Mouse (Mus musculus) CH12.LX (cell line): Measurements from ENCODE around the gene Rtp4.

Source experiments
- CHD2 ChIP-seq: IDR thresholded peaks from 2 replicates; pipeline ENCODE4 v1.6.1; 2011; ENCODE audit warnings: low read length, improper control_type of control experiment
- ELF1 ChIP-seq: IDR thresholded peaks from 2 replicates; pipeline ENCODE4 v1.6.1; 2014; ENCODE audit warnings: low read depth, mild to moderate bottlenecking, inconsistent platforms, low read length, improper control_type of control experiment
- POLR2A ChIP-seq: IDR thresholded peaks from 2 replicates; pipeline ENCODE4 v1.6.1; 2011; ENCODE audit warnings: low read depth, mild to moderate bottlenecking, improper control_type of control experiment, low read length
- POLR2AphosphoS2 ChIP-seq: IDR thresholded peaks from 2 replicates; pipeline ENCODE4 v1.6.1; 2011; ENCODE audit warnings: low read depth, low read length, improper control_type of control experiment

- TF ChIP-seq CHD2 (no peak), ELF1 (no peak), POLR2A (no peak), POLR2AphosphoS2 (no peak)
These were observed 6.7 kb upstream of the Rtp4 start for GRCm38 (mm10) chr16:23513401-23513800.
